Mouse (Mus musculus) adrenal gland, adult 8-10 months (tissue): Measurements from ENCODE around the gene Tceanc2. TPM values are rescaled to one million over a fixed set of nuclear protein-coding genes. Genes with fewer than 3 reads are reported as not detected.

Source experiments
- DNase-seq: peaks from one replicate; pipeline ENCODE4 v3.0.0; 2022
- total RNA-seq, 4 experiments: library from RNA; stranded (reverse); gene quantifications; 2 replicates each; pipeline ENCODE4 v1.2.4; 2022

Tceanc2 gene
- total RNA-seq, 4 experiments from 2014 or later = 23.3 to 31.5 (median 27.7) TPM

- peak; percentile 99 for DNase-seq
These were observed 610 bp downstream of the Tceanc2 start, which contains the start of gene Tmem59 for GRCm38 (mm10) chr4:107178182-107178829. Gene Tmem59 (plus strand): TSS chr4:107178399.

GRCm38 (mm10) chr4:107177506-107177905 lies 1.4 kb downstream of the Tceanc2 start:
- no peak for DNase-seq

- no peak for DNase-seq
These were observed 11.1 kb downstream of the Tceanc2 start for GRCm38 (mm10) chr4:107167798-107168197.

GRCm38 (mm10) chr4:107166700-107167099 lies 12.2 kb downstream of the Tceanc2 start:
- DNase-seq = no peak

GRCm38 (mm10) chr4:107163756-107164587 lies 14.9 kb downstream of the Tceanc2 start:
- DNase-seq = peak; percentile 48

GRCm38 (mm10) chr4:107163341-107163740 lies 15.6 kb downstream of the Tceanc2 start:
- DNase-seq = no peak

- DNase-seq = no peak
These were observed 18.7 kb downstream of the Tceanc2 start for GRCm38 (mm10) chr4:107160181-107160580.

- DNase-seq = no peak
These were observed 19.6 kb downstream of the Tceanc2 start for GRCm38 (mm10) chr4:107159166-107159773.

- DNase-seq = no peak
These were observed 21.9 kb downstream of the Tceanc2 start for GRCm38 (mm10) chr4:107156983-107157401.

- no peak for DNase-seq
These were observed 26.3 kb downstream of the Tceanc2 start for GRCm38 (mm10) chr4:107152571-107152970.

- no peak for DNase-seq
These were observed 27.9 kb downstream of the Tceanc2 start for GRCm38 (mm10) chr4:107150991-107151390.

- DNase-seq = no peak
These were observed 35.4 kb downstream of the Tceanc2 start for GRCm38 (mm10) chr4:107143511-107143910.

- no peak for DNase-seq
These were observed 38.9 kb downstream of the Tceanc2 start for GRCm38 (mm10) chr4:107139836-107140631.

GRCm38 (mm10) chr4:107138948-107139835 lies 39.7 kb downstream of the Tceanc2 start:
- DNase-seq = no peak

- DNase-seq = no peak
These were observed 42.4 kb downstream of the Tceanc2 start for GRCm38 (mm10) chr4:107136531-107136930.

- no peak for DNase-seq
These were observed 43.3 kb downstream of the Tceanc2 start for GRCm38 (mm10) chr4:107135663-107136062.

- no peak for DNase-seq
These were observed 44.0 kb downstream of the Tceanc2 start for GRCm38 (mm10) chr4:107134891-107135290.

GRCm38 (mm10) chr4:107130534-107130933 lies 48.4 kb downstream of the Tceanc2 start:
- no peak for DNase-seq

- peak; percentile 22 for DNase-seq
These were observed 49.5 kb downstream of the Tceanc2 start for GRCm38 (mm10) chr4:107129373-107129772.

GRCm38 (mm10) chr4:107127901-107128669 lies 50.8 kb downstream of the Tceanc2 start:
- no peak for DNase-seq
